Mouse (Mus musculus): ENCODE data around the gene Dennd6b.

Dennd6b gene

DNA sequence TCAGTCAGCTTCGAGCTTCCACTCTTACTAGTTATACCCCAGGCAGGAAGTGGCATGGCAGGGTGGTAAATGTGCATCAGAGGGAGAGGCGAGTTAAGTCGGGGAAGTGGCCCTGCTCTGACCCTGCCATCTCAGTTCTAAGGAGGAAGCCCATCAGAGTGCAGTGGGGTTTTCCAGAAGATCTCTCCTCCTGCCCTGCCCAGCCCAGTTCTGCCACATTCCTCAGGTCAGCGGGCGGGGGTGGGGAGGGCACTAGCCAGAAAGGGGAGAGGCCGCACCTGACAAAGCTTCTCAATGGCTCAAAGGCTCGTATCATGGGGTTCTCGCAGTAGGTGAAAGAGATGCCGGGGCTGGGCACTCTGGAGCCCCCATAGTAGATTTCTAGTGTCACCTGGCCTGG, 34.9 kb downstream of the Dennd6b start:
- no peak for DNase-seq (ENCODE audit: inconsistent age in 2 of 2, low spot score in 1 of 2)

GRCm38 (mm10) chr15:89158516-89158915, 37.8 kb downstream of the Dennd6b start:
- no peak for DNase-seq (ENCODE audit: inconsistent age in 2 of 2, low spot score in 1 of 2)

DNA sequence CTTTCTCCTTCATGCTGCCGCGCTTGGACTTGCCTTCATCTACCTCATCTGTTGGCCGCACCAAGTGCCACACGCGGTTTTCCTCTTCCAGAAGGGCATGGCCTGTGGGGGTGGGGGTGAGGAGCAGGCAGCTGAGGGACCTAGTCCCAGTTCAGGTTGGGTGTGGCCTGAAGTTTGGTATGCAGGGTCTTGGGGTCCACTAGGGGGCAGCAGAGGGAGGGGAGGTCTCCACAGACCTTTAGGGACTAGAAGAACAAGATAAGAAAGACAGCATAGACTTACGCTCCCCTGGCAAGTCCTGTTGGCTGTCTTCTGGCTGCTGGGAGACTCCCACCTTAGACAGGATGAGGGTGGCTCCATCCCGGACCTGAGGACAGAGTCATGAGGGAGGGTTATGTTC, 38.3 kb downstream of the Dennd6b start:
- DNase-seq (ENCODE audit: inconsistent age in 2 of 2, low spot score in 1 of 2): peak; percentile 70 to 88

DNA sequence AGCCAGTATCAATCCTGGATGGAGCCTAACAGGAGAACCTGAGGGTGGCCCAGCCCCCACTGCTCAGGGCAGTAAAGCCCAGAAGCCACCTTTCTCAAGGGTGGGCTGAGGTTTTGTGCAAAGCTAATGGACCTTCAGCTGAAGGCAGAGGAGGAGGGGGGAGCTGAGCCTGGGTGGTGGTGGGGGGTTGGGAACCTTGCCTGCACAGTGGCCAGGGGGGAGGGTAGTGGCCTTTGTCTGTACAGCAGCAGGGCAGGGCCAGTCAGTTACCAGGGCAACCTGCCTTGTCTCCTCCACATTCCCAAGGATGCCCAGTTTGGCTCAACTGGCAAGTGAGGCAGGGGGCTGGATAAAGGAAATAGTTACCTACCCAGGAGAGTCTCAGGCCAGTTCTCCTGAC, 44.0 kb downstream of the Dennd6b start:
- no peak for DNase-seq (ENCODE audit: inconsistent age in 2 of 2, low spot score in 1 of 2)

DNA sequence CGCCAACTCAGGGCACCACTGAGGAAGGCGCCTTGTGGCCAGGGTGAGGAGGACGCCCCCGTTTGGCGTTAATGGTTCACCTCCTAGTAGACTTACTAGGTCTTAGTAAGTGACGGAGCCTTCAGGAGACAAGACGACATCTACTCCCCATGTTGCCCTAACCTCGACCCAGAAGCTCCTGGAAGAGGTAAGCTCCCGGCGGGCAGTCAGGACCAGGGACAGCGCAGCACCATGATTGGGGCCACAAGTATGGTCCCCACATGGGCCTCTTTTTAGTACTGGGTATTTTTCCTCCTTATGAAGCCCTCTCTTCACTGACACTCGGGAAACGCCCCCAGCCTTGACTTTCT, 46.3 kb downstream of the Dennd6b start:
- no peak for DNase-seq (ENCODE audit: inconsistent age in 2 of 2, low spot score in 1 of 2)

- DNase-seq (ENCODE audit: inconsistent age in 2 of 2, low spot score in 1 of 2): peak in 1 of 2 experiments; percentile 79
These were observed 46.8 kb downstream of the Dennd6b start, which contains the start of gene Mapk11 for GRCm38 (mm10) chr15:89149271-89150040. Mapk11 (minus strand) TSS chr15:89149628.

DNA sequence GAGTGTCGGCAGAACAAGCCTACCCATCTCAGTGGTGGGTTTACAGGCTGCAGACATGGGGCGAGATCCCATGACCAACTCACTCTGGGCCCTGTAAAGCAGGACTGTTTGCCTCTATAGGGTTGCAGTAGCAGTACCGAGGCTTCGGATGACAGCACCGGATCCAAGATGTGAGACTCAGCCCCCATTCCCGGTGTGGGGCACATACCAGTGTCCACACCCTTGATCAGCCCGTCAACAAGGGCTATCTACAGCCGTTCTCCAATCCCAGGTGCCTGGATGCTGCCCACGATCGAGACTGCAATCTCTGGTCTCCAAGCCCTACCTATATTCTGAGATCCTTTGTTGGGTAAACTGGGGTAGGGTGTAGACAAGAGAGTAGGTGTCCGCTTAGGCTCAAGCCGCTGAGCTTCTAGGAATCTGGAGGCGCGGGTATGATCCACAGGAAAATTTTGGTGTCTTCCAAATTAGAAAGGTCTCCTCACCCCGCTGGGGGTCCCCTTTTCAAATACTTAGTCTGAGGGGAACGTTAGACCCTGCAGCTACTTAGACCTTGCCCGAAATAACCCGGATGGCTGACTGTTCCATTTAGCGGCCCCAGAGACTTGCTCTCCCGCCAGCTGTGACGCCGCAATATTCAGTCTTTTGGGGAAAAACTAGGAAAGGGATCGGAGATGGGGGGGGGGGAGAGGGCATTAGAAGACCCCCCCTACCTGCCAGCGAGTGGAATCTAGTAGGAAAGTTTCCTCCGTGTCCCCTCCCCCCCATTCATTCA, 47.6 kb downstream of the Dennd6b start:
- no peak for DNase-seq (ENCODE audit: inconsistent age in 2 of 2, low spot score in 1 of 2)

GRCm38 (mm10) chr15:89147895-89148294, 48.4 kb downstream of the Dennd6b start:
- DNase-seq (ENCODE audit: inconsistent age in 2 of 2, low spot score in 1 of 2): no peak

DNA sequence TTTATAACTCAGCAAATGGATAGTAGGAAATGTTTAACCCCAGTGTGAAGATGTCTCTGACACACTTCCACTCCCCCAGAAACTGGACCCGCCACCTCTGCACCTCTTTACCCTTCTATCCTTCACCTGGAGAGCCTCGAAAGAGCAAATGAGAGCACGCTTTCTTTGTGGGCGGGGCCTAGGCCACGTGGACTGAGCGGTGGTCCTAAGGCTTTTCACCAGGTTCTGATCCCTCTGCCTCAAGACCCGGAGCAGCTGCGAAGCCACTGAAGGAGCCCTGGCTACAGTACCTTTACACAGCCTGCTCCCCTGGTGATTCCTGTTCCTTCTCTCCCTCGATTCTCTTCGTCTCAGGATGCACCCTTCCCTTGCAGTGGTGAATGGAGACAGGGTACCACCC, 48.8 kb downstream of the Dennd6b start:
- DNase-seq (ENCODE audit: inconsistent age in 2 of 2, low spot score in 1 of 2): no peak

DNA sequence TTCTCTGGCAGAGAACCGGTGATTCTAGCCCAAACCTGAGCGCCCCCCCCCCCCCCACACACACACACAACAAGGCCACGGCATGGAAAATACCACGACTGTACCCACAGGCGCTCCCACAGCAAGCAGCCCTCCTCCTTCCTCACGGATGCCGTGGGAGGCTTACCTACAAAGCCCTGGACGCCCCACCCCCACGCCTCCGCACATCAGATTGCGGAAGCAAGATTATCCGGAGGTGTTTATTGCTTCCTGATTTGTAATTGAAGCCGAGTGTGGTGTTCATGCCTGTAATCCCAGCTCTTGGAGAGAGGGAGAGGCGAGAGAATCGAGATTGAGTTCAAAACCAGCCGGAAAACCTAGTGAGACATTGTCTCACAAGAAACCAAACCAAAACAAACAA, 49.3 kb downstream of the Dennd6b start:
- no peak for DNase-seq (ENCODE audit: inconsistent age in 2 of 2, low spot score in 1 of 2)

GRCm38 (mm10) chr15:89146537-89146936, 49.8 kb downstream of the Dennd6b start:
- DNase-seq (ENCODE audit: inconsistent age in 2 of 2, low spot score in 1 of 2): peak in 1 of 2 experiments; percentile 70

DNA sequence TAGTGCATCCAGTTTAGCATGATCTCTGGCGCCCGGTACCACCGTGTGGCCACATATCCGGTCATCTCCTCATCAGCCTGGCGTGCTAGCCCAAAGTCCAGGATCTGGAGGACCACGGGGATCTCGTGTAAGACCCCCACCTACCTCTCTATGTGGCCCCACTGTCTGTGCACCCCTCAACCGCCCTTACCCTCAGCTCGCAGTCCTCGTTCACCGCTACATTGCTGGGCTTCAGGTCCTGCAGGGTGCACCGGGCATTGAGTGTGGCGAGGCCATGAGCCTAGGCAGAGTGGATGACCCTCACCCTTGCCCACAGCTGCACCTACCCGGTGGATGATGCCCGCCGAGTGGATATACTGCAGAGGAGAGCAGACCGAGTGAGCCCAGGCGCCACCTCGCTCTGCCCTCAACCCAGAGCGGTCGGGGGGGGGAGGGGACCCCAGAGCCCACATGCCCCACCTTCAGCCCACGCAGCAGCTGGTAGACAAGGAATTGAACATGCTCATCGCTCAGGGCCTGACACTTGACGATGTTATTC, 50.4 kb downstream of the Dennd6b start:
- no peak for DNase-seq (ENCODE audit: inconsistent age in 2 of 2, low spot score in 1 of 2)

DNA sequence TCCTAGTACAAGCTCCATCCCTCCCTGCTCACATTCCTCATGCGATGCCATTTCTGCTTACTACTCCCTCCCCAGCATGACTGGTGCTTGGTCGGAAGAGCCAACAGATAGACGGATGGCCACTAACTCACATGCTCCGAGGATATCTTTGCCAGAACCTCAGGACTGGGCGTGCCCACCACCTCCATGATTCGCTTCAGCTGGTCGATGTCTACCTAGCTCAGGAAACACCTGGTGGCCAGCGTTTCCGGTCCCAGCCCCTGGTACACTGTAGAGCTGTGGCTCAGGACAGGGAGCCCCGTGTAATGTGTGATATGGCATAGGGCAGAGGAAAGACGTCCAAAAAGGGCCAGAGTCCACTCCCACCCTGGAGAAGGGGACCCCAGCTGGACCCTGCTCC, 51.3 kb downstream of the Dennd6b start:
- DNase-seq (ENCODE audit: inconsistent age in 2 of 2, low spot score in 1 of 2): no peak

GRCm38 (mm10) chr15:89143134-89143533, 53.2 kb downstream of the Dennd6b start:
- DNase-seq (ENCODE audit: inconsistent age in 2 of 2, low spot score in 1 of 2): no peak

GRCm38 (mm10) chr15:89141905-89142304, 54.4 kb downstream of the Dennd6b start:
- DNase-seq (ENCODE audit: inconsistent age in 2 of 2, low spot score in 1 of 2): peak in 1 of 2 experiments; percentile 49

- no peak for DNase-seq (ENCODE audit: inconsistent age in 2 of 2, low spot score in 1 of 2)
These were observed 54.9 kb downstream of the Dennd6b start for GRCm38 (mm10) chr15:89141443-89141842.

DNA sequence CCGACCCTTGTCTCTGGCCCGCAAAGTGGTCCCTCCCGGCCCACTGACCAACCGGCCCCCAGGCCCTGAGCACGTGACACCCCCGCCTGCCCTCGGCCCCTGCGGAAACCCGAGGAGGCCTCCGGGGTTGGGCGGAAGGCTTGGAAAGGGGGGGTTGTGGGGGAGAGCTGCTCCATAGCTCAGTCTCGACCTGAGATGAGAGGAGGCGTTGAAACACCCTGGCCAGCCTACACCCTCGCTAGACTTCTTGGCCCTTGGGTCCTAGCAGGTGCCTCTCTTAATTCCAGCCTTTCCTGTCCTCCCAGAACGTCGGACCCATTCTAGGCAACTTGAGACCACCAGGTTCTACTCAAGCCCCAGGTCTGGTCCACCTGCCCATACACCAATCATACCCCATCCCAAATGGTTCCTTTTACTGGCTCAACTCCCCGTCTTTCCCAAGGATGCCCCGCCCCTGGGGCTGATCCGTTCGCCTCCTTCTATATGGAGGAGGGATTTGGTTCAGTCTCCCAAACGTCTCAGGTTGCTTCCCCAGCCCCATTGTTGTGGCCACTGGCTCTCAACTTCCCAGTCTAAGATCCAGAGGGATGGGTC, 55.5 kb downstream of the Dennd6b start, which contains the start of gene Mapk12:
TSS of gene Mapk12 (minus strand) at position 45 of the 594 bp plus-strand sequence.
- DNase-seq (ENCODE audit: inconsistent age in 2 of 2, low spot score in 1 of 2): peak; percentile 62 to 78

- DNase-seq (ENCODE audit: inconsistent age in 2 of 2, low spot score in 1 of 2): peak in 1 of 2 experiments; percentile 74
These were observed 56.1 kb downstream of the Dennd6b start for GRCm38 (mm10) chr15:89140048-89140658.

DNA sequence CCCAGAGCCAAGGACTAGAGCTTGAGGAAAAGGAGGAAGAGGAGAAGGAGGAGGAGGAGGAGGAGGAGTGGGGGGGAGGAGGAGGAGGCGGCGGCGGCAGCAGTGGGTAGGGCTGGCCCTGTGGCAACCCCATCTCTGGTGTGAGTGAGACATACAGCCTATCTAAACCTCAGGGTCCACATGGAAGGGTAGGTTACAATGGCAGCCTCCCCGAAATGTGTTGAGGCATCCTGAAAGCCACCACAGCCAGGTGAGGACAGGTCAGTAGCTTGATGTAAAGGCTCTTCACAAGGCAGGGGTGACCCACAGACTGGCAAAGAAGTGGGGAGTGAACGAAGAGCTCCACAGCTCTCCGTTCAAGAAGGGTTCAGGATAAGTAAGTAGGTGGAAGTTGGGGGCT, 57.8 kb downstream of the Dennd6b start:
- no peak for DNase-seq (ENCODE audit: inconsistent age in 2 of 2, low spot score in 1 of 2)

DNA sequence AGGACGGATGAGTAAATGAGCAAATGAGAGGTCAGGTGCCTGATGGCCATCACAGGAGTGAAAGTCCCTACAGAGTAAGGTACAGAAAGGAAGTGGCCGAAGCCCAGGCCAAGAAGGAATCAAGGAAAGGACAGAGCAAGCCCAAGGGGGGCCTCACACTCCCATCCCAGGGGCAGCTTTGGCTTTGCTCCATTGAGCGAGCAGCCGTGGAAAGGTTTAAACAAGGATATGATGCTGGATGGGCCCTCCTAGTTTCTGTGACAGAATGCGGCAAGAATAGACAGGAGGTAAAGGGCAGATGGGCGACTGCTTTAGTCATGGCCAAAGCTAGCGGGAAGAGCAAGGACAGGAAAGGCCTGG, 58.3 kb downstream of the Dennd6b start:
- no peak for DNase-seq (ENCODE audit: inconsistent age in 2 of 2, low spot score in 1 of 2)

DNA sequence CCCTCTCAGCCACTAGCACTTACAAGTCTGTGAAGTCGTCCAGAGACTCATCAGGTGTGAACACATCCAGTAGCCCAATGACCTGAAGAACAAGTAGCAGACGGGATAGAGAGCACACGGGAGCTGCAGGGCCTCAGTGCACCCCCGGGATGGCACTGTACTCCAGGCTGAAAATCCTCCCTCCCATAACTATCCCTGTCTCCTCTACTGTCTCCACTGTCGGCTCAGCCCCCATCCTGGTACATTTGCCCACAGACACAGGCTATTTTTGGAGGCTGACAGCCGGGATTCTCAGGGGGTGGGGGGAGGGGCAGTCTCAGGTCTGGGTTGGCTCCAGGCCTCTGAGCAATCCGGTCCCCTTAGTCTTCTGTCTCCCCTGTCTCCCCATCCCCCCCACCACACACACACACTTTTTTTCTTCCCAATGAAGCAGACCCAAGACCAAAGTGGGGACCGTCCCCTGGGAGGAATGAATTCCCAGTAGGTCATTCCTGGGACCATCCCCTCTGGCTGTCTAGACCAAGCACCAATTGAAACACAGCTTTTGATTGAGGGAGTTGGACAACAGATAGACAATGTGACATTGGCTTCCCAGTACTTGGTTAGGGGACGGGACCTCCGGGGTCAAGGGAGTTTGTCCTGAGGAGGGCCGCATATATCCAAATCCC, 58.8 kb downstream of the Dennd6b start:
- DNase-seq (ENCODE audit: inconsistent age in 2 of 2, low spot score in 1 of 2): no peak
